Mouse (Mus musculus) G1E-ER4 (cell line): ENCODE data around the gene Hap1. TPM values are rescaled to one million over a fixed set of nuclear protein-coding genes. Genes with fewer than 3 reads are reported as not detected.

ENCODE experiments used
- GATA1 ChIP-seq: IDR thresholded peaks from one replicate; pipeline ENCODE4 v1.8.0; 2012; ENCODE audit warnings: low read length, inconsistent platforms
- polyA plus RNA-seq: library from polyadenylated mRNA; stranded (reverse); fragments of >175 nt; gene quantifications from 2 replicates; pipeline ENCODE4 v1.2.3, GENCODE M21; 2012

Hap1 gene
- polyA plus RNA-seq, 1 experiment: not detected

- TF ChIP-seq GATA1: no peak
These were observed 20.9 kb upstream of the Hap1 start for GRCm38 (mm10) chr11:100376746-100377389.

DNA sequence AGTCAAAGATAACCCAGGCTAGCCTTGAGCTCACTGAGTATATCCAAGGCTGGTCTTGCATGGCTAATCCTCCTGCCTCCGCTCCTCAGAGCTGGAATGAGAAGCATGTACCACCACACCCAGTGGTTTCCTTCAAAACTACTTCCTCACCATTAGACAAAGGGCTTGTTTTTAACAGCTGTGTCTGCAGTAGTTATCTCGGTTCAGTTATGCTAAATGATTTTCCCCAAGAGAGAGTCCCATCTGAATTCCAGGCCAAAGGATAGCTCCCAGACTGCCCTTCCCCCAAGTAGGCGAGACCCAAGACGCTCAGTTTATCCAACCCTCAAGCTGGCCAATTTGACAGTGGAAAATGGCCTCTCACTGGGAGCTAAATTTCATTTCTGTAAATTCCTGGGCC is 20.1 kb upstream of the Hap1 start:
- TF ChIP-seq GATA1: no peak

GRCm38 (mm10) chr11:100375127-100375526 is 19.2 kb upstream of the Hap1 start:
- TF ChIP-seq GATA1: no peak

DNA sequence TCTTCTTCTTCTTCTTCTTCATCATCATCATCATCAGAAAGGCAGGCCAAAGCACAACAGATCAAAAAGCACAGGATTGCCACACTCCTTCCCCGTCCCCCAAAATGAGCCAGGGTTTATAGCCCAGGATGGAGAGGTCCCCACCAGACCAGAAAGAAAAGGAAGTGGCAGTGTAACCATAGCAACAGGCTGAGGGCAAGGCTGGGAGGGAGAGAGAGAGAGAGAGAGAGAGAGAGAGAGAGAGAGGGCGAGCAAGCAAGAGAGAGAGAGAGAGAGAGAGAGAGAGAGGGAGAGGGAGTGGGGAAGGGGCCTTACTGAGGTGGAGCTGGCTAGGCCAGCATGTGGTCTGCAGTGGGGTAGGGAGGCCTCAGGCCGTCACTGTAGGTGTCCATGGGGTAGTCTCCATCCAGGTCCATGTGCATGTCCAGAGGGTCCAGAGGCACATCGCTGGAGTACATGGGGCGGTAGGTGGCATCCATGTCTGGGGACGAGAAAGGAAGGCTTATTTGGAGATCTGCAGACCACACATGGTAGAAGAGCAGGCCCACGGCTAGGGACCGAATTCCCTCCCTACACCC is 16.1 kb upstream of the Hap1 start:
- no peak for TF ChIP-seq GATA1

GRCm38 (mm10) chr11:100369822-100370221 is 13.9 kb upstream of the Hap1 start:
- TF ChIP-seq GATA1: no peak

DNA sequence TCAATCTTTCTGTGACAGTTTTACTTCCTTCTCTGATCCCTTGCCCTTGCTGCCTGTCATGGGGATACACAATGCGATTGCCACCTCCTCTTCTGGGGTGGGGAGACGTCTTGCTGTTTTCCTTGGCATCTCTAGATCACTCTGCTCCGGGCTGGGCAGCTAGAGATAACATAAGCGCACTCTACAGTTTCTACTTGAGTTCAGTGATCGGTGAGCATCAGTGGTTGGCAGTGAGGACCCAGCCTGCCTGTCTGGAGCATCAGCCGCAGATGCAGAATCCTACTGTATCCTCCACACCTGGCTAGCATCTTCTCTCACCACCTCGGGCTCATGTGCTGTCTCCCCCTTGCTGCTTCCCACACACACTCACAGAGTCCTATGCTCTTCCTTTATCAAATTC is 13.2 kb upstream of the Hap1 start:
- TF ChIP-seq GATA1: no peak

GRCm38 (mm10) chr11:100362979-100363562 is 7.1 kb upstream of the Hap1 start:
- TF ChIP-seq GATA1: no peak

DNA sequence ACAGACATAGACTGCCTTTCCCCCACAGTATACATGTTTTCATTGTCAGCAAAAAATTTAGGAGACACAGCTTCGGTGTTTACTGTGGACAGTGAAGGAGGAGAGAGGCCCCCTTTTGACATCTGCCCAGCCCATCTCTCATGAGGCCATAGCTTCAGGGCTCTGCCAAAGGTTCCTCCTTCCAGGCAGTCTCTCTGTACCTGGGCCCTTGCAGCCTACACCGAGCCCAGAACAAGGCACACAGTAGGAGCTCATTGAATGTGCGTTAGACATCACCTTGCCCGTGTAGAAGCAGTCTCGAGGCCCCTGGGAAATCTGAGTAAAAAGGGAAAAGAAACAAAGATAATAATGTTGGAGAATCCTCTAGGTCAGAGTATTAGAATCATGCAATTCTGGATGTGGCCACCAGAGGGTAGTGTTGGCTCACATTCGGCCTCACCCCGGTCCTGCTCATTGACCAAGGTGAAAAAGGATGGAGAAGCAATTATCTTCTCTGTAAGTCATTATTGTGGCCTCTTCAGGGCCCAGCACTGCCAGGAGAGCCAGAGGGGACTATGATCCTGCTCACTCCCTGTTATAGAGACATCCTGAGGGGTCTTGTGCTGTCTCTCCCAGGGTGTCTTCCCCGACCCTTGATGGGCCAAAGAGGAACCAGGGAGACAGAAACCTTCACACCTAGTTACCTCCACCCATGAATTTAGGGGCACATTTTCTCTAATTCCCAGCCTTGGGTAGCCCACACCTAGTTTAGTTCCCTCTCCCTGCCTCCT is 6.5 kb upstream of the Hap1 start:
- no peak for TF ChIP-seq GATA1

- no peak for TF ChIP-seq GATA1
These were observed 4.2 kb upstream of the Hap1 start for GRCm38 (mm10) chr11:100360175-100360574.

DNA sequence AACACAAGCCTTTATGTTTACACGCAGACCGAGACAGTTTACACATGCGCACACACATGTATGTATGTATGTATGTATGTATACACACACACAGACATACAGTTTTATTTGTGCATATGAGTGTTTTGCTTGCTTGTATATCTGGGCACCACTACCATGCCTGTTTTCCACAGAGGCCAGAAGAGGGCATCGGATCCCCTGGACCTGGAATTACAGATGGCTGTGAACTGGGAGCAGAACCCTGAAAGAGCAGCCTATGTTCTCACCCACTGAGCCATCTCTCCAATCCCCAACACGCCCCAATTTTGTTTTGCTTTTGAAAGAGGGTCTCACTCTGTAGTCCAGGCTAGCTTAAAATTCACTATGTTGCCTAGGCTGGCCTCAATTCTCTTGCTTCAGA is 1.5 kb upstream of the Hap1 start:
- no peak for TF ChIP-seq GATA1

GRCm38 (mm10) chr11:100356819-100357211 is 887 bp upstream of the Hap1 start:
- TF ChIP-seq GATA1: no peak

DNA sequence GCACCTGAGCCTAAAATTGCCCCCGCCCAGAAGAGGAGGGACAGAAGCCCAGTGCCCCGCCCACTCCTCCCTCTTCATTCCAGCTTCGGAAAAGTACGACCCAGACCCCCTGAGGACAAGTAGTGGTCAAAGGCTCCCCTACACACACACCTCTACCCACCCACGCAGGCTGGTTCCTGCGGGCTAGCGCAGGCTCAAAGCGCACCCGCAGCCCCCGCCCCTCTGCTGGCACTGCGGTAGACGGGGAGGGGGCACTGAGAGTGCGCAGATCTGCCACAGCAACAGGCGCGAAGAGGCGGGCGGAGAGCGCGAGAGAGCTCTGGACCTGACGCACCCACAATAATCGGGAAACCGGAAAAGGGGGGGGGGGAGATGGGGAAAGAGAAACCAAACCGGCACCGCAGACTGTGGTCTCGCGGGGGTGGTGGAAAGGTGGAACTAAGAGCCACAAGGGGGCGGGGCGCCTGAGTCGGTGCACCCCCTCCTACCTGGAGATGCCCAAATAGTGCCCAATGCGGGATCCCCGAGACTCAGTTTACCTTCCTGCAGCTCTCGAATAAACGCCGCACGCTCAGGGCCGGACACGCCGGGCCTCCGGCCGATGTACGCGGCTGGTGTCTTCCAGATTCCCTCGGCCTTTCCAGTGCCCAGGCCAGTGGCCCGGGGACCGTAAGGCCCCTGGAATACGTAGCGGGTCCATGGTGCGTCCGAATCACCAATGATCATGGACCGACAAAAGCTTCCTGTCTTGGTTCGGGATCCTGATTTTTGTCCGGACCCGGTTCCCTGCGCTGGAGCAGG is 577 bp downstream of the Hap1 start:
- no peak for TF ChIP-seq GATA1

DNA sequence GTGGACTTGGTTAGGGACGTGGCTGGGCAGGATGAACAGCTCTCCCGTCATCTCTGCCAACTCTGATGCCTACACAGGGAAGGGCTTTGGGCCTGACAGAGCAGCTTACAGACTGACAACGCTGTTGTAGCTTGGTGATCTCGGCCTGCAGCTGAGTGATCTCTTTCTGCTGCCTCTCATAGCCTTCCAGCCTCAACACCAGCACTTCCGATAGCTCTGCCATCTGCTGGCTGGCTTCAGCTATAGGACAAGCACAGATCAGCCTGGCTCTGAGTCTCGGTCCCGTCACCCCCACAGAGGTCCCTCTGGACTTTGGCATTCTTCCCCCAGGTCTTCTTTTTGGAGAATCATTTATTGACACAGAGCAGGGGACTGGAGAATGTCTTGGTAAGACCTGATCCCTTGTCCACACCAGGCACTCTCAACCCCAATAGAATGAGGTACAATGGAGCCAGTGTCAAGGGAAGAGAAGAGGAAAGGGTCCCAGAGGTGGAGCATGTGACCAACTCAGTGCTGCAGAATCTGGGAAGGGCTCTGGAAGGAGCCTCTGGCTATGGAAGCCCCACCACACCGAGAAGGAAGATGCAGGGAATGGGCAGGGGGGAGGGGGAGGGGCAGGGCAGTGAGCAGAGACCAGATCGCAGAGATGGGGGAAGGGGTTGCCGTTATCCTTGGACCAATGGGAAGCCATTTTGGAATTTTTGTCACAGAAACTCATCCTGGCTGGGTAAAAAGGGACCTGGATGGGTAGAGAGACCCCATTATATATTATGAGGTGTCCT is 3.7 kb downstream of the Hap1 start:
- no peak for TF ChIP-seq GATA1

- no peak for TF ChIP-seq GATA1
These were observed 11.7 kb downstream of the Hap1 start for GRCm38 (mm10) chr11:100344269-100344668.

DNA sequence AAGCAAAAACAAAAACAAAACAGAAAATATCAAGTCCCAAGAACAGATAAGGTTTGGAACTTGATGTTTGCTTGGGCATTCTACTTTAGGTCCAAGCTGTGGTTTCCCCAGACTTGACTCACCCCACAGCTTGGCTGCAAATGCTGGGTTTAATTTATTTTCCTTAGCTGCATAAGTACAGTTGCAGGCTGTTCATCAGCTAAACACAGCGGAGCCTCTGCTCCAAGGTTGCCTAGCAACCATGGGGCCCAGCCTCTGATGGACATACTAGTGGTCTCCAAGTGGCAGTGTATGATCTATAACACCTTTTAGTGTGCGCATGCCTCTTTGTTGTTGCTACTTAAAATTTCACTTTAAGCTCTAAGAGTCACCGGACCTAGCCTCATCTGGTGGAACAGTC is 20.2 kb downstream of the Hap1 start:
- TF ChIP-seq GATA1: no peak
